Mouse (Mus musculus) regulatory T cell (primary cell): ENCODE results near the gene Sh3gl3.

Source experiments
- in situ Hi-C: fragments of 300-600 bp; cut with MboI, MseI; formaldehyde crosslinking; loops from one replicate; pipeline ENCODE4 v1.15.1; 2025; ENCODE audit warnings: high pct_unique_total_duplicates

Sh3gl3 gene

GRCm38 (mm10) chr7:82282464-82282863 lies 108.8 kb downstream of the Sh3gl3 start:
- in situ Hi-C loops: no loop called here

GRCm38 (mm10) chr7:82287242-82287641 lies 113.6 kb downstream of the Sh3gl3 start:
- in situ Hi-C loops: no loop called here

DNA sequence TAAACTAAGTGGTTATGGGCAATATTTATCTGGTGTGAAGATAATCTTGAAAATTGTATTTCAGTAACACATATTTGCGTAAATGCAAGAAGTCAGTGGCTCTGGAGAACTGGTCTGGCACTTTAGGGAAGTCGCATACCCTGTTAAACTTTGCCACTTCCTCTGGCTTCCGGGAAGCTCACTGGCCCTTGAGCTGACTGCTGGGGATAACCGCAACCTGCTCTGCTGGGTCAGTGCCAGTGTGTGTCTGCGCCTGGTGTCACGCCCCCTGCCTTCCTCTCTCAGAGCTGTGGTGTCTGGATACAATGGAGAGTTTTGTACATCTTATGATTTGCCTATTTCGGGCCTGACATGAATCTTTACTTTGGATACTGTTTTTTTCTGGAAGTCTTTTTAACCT lies 119.8 kb downstream of the Sh3gl3 start:
- in situ Hi-C loops: no loop called here

- in situ Hi-C loops: no loop called here
These were observed 120.4 kb downstream of the Sh3gl3 start for GRCm38 (mm10) chr7:82294083-82294482.

DNA sequence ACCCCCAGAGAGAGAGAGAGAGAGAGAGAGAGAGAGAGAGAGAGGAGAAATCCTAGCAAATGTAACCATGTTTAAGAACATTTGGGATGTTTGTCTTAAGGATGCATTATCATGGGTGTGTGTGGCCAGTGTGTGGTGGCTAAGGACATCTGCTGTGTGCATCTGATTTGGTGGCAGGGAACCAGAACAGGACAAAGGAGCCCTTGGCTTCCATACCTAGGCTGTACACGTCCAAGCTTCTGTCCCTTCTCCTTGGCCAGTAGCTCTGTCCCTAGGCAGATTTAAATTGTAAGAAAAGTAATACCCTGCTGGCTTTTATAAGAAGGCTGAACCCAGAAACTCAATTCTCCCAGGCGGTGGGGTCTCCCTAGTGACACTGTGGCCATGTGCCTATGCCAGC lies 121.0 kb downstream of the Sh3gl3 start:
- in situ Hi-C loops: no loop called here

DNA sequence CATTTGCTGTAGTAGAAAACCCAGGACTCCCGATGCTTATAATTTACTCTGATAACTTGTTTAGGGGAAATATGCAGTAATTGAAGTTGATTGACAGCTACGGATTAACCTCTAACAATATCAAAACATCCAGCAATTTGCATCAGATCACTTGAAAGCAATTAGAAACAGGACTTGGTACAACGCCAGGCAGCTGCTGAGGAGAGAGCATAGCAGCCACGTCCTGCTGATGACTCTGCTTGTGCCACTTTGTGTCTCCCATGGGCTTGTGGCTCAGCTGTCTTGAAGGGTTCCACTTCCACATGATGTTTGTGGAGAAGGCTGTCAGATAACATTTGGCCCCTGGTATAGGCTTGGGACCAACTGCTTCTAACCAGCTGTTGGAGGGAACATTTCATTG lies 134.8 kb downstream of the Sh3gl3 start:
- in situ Hi-C loops: no loop called here

- in situ Hi-C loops: no loop called here
These were observed 144.9 kb downstream of the Sh3gl3 start for GRCm38 (mm10) chr7:82318515-82318914.

GRCm38 (mm10) chr7:82326616-82327015 lies 153.0 kb downstream of the Sh3gl3 start:
- in situ Hi-C loops: no loop called here

DNA sequence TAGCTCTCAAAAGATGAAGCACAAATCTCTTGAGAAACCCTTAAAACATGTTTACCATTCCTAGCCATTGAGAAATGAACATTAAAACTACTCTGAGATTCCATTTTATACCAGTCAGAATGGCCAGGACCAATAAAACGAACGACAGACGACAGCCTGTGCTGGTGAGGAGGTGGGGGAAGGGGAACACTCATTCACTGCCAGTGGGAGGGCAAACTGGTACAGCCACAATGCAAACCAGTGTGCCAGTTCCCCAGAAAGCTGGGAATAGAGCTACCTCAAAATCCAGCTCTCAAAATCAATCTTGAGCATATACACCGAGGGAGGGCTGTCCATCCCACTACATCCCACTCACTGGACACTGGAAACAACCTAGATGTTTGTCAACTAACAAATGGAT lies 153.6 kb downstream of the Sh3gl3 start:
- in situ Hi-C loops: no loop called here

DNA sequence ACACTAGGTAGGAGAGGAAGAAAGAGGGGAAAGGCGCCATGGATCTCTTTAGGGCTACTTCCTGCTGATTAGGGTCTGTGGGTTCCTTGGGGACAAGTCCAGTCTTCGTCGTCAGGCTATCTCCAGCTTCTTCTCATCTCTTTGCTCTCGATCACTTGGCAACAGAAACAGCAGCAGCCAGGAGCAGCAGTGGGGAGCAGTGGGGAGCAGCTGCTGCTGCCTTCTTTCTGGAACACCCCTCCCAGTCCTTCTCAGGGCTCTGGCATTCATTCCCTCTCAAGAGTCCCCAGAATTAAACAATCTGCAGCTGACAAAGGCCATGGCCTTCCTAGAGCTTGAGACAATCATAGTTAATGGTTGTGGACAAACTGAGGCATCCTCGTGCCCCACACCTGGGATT lies 154.2 kb downstream of the Sh3gl3 start:
- in situ Hi-C loops: no loop called here

DNA sequence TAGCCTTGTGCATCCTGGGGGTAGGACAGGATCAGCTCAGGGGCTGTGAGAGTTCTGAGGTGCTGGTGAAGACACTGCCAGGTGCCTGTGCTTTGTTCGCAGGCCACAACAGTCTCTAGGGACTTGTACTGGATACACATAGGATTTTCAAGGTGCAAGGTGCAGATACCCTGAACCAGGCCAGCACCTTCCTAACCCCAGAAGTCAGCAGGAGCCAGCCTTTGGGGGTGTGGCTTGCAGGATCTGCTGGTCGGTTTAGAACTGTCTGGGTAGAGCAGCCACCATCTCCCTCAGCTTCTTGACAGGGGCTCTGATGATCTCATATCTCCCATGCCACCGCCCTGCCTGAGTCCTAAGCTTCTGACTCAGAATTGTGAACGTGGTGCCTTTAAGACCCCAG lies 156.2 kb downstream of the Sh3gl3 start:
- in situ Hi-C loops: no loop called here

GRCm38 (mm10) chr7:82330860-82331259 lies 157.2 kb downstream of the Sh3gl3 start:
- in situ Hi-C loops: no loop called here

- in situ Hi-C loops: no loop called here
These were observed 160.4 kb downstream of the Sh3gl3 start for GRCm38 (mm10) chr7:82334000-82334399.

GRCm38 (mm10) chr7:82335211-82336121 lies 161.8 kb downstream of the Sh3gl3 start, which contains the start of gene Adamtsl3:
TSS of gene Adamtsl3 (plus strand) at chr7:82335694.
- in situ Hi-C loops: no loop called here

- in situ Hi-C loops: no loop called here
These were observed 162.5 kb downstream of the Sh3gl3 start for GRCm38 (mm10) chr7:82336132-82336531.

GRCm38 (mm10) chr7:82338121-82338520 lies 164.5 kb downstream of the Sh3gl3 start:
- in situ Hi-C loops: no loop called here

DNA sequence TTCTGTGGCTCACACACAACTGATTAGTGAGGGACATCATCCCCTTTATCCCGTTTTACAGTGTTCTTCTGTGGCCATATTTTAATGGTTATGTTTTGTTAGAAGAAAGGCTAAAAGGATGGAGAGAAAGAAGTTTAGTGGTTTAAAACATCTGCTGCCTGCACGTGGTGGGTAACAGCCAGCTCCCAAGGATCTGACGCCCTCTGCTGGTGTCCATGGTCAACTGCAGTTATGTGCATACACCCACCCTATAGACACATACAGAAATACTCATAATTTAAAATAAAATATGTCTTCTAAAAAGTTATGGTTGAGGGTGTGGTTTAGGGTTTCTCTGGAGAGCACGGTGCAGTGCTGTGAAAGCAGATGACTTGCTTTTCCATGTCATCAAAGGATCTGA lies 164.9 kb downstream of the Sh3gl3 start:
- in situ Hi-C loops: no loop called here

- in situ Hi-C loops: no loop called here
These were observed 165.6 kb downstream of the Sh3gl3 start for GRCm38 (mm10) chr7:82339214-82339613.

DNA sequence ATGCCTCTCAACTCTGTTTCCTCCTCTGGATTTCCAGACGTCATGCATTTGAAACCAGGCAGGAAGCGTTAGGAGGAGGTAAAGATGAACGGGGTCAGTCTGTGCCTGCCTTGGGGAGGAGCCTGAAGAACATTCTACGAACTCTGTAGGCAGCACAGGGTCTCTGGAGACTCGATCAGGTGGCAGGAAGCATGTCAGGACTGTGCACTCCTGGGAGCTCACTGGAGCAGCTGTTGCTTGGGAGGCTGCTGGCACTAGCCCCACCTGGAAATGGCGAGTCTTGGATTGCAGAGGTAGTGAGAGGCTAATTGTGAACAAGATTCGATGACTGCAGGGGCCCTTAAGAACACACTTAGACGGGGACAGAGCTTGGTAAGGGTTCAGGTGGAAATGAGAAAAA lies 167.8 kb downstream of the Sh3gl3 start:
- in situ Hi-C loops: no loop called here

GRCm38 (mm10) chr7:82346706-82347105 lies 173.1 kb downstream of the Sh3gl3 start:
- in situ Hi-C loops: no loop called here

DNA sequence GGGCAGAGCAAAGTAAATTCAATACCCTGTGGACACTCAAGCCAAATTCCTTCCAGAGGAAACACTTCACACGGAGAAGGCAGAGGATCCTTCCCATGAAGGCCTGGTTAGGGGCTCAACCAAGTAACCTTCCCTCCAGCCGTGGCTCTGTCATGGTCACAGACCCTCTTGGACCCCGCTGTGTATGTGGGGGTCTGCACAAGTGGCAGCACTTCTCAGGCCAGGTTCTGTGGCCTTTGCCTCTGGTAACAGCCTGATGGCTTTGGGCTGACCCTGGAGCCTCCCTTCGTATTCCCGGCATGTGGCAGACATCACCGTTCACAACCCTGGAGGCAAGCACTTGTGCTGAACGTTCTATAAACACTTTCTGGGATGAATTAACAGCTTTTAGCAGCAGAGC lies 176.2 kb downstream of the Sh3gl3 start:
- in situ Hi-C loops: no loop called here

DNA sequence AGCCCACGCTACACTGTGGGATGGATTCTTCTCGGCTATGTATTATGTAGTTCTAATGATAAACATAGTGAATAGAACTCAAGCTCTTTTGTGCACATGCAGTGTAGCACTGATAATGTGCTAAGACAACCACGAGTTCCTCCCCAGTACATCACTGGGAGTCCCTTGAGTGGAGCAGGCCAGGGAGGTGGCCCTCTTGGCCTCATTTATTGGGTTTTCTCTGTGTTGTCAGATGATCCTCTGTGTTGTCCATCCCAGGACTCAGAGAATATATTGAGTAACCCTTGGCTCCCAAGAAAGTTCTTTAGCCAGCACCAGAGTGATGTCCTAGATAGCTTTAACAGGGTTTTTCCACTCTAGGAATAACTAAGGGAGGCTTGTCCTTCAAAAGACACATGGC lies 176.8 kb downstream of the Sh3gl3 start:
- in situ Hi-C loops: no loop called here
